Mouse (Mus musculus) layer of hippocampus, postnatal 25 days (tissue): ENCODE measurements around the gene Tbc1d30. TPM values are rescaled to one million over a fixed set of nuclear protein-coding genes. Genes with fewer than 3 reads are reported as not detected.
A peak's percentile ranks its signal among the peaks of the same experiment; 100 is the strongest.
"Not testable (repeated sequence)": the region's sequence is repeated elsewhere in the genome, so short reads cannot be mapped to it uniquely, and the experiment has no call there.

ENCODE experiments used
- DNase-seq, 2 experiments: peaks; one replicate each; pipeline ENCODE4 v3.0.0; 2022; ENCODE audit warnings: mixed read lengths in 2 of 2, low spot score in 1 of 2; ENCODE audit errors: extremely low spot score in 1 of 2
- total RNA-seq, 2 experiments: library from RNA; stranded (reverse); gene quantifications; 2 replicates each; pipeline ENCODE4 v1.2.3; 2021

The Tbc1d30 gene
- total RNA-seq, 2 experiments from 2014 or later: 40.7 to 41.3 TPM

GRCm38 (mm10) chr10:121367271-121367670 lies 16.2 kb upstream of the Tbc1d30 start:
- no peak for DNase-seq

GRCm38 (mm10) chr10:121365781-121366272 lies 14.7 kb upstream of the Tbc1d30 start:
- DNase-seq: no peak

GRCm38 (mm10) chr10:121364801-121365564 lies 13.9 kb upstream of the Tbc1d30 start, which contains the start of gene Gns:
Gns (plus strand) TSS chr10:121365090.
- DNase-seq: peak; percentile 80 to 83

- no peak for DNase-seq
These were observed 13.2 kb upstream of the Tbc1d30 start for GRCm38 (mm10) chr10:121364306-121364705.

GRCm38 (mm10) chr10:121363201-121363600 lies 12.1 kb upstream of the Tbc1d30 start:
- no peak for DNase-seq

GRCm38 (mm10) chr10:121360358-121360757 lies 9.3 kb upstream of the Tbc1d30 start:
- DNase-seq: no peak

GRCm38 (mm10) chr10:121351692-121352290 lies 713 bp upstream of the Tbc1d30 start:
- DNase-seq: no peak

GRCm38 (mm10) chr10:121350357-121351065 lies 567 bp downstream of the Tbc1d30 start:
- no peak for DNase-seq

GRCm38 (mm10) chr10:121349244-121349643 lies 1.8 kb downstream of the Tbc1d30 start:
- no peak for DNase-seq

GRCm38 (mm10) chr10:121343867-121344266 lies 7.2 kb downstream of the Tbc1d30 start:
- no peak for DNase-seq

- no peak for DNase-seq
These were observed 8.8 kb downstream of the Tbc1d30 start for GRCm38 (mm10) chr10:121342260-121342659.

GRCm38 (mm10) chr10:121340754-121341593 lies 10.1 kb downstream of the Tbc1d30 start:
- DNase-seq: no peak

- DNase-seq: not testable (repeated sequence)
These were observed 14.5 kb downstream of the Tbc1d30 start for GRCm38 (mm10) chr10:121336536-121336935.

GRCm38 (mm10) chr10:121334576-121334975 lies 16.5 kb downstream of the Tbc1d30 start:
- peak; percentile 21 to 76 for DNase-seq

GRCm38 (mm10) chr10:121330940-121331339 lies 20.1 kb downstream of the Tbc1d30 start:
- peak; percentile 49 to 85 for DNase-seq

GRCm38 (mm10) chr10:121329586-121329985 lies 21.5 kb downstream of the Tbc1d30 start:
- DNase-seq: no peak

GRCm38 (mm10) chr10:121326167-121326566 lies 24.9 kb downstream of the Tbc1d30 start:
- DNase-seq: no peak

GRCm38 (mm10) chr10:121323493-121323892 lies 27.6 kb downstream of the Tbc1d30 start:
- no peak for DNase-seq

GRCm38 (mm10) chr10:121318397-121318950 lies 32.6 kb downstream of the Tbc1d30 start:
- no peak for DNase-seq

- no peak for DNase-seq
These were observed 34.7 kb downstream of the Tbc1d30 start for GRCm38 (mm10) chr10:121316361-121316760.
